ENCODE assay signal across 8 mouse cellular contexts in genomic region chr6:138140336-138140735, GRCm38 (mm10). TPM values are rescaled to one million over a fixed set of nuclear protein-coding genes. Genes with fewer than 3 reads are reported as not detected.
A peak's percentile ranks its signal among the peaks of the same experiment; 100 is the strongest.
DNase-seq lines count a peak whose midpoint lies in the region; ATAC-seq and TF ChIP-seq lines count a peak whose summit lies in the region.

No protein-coding gene starts in this region.

- 2% methylated on average over 16 of the region's 16 CpGs for WGBS in intestine, embryonic 15.5 days
- 1% methylated on average over 16 of the region's 16 CpGs for WGBS in liver, postnatal 0 days (ENCODE audit: insufficient replicate concordance)
- WGBS in neural tube, embryonic 12.5 days: 2% methylated on average over 16 of the region's 16 CpGs

- H3K27ac ChIP-seq in intestine, embryonic 15.5 days: peak overlapping the region; percentile 83
- H3K27ac ChIP-seq in liver, postnatal 0 days (ENCODE audit: low read depth): peak overlapping the region; percentile 98
- no peak overlapping the region for H3K27ac ChIP-seq in neural tube, embryonic 12.5 days

- intact Hi-C loops in gastrocnemius, postnatal 36 days (cut with DNase I): no loop called here

- peak; percentile 75 for ATAC-seq in intestine, embryonic 15.5 days
- peak; percentile 78 for ATAC-seq in liver, postnatal 0 days
- peak; percentile 84 for ATAC-seq in neural tube, embryonic 12.5 days (ENCODE audit: low FRiP score, low read depth)

- peak overlapping the region; percentile 46 for H3K4me3 ChIP-seq in intestine, embryonic 15.5 days (replicated peaks)
- peak overlapping the region; percentile 62 for H3K4me3 ChIP-seq in liver, postnatal 0 days (ENCODE audit: low read depth, low read length)
- peak overlapping the region; percentile 39 for H3K4me3 ChIP-seq in neural tube, embryonic 12.5 days

- TF ChIP-seq CTCF in liver, postnatal 0 days (IDR thresholded peaks at IDR 0.05; ENCODE audit: low read depth): no peak

- H3K36me3 ChIP-seq in intestine, embryonic 15.5 days: no peaks in the 10 kb centered on the region
- 0 out of 2 replicates have a peak, but pooled peaks cover 4% of the 10 kb centered on the region for H3K36me3 ChIP-seq in liver, postnatal 0 days (replicated peaks; ENCODE audit: insufficient read depth, low read length)
- H3K36me3 ChIP-seq in neural tube, embryonic 12.5 days: no peaks in the 10 kb centered on the region

- H3K9ac ChIP-seq in intestine, embryonic 15.5 days: peak overlapping the region; percentile 38
- H3K9ac ChIP-seq in liver, postnatal 0 days (replicated peaks): peak overlapping the region; percentile 73
- no peak overlapping the region for H3K9ac ChIP-seq in neural tube, embryonic 12.5 days

- TF ChIP-seq EP300 in liver, postnatal 0 days (IDR thresholded peaks at IDR 0.05; ENCODE audit: low read depth): no peak; the same call in none of the 2 replicates

- no peaks in the 10 kb centered on the region for H3K9me3 ChIP-seq in intestine, embryonic 15.5 days
- no peaks in the 10 kb centered on the region for H3K9me3 ChIP-seq in liver, postnatal 0 days (ENCODE audit: low read length)
- H3K9me3 ChIP-seq in neural tube, embryonic 12.5 days: no peaks in the 10 kb centered on the region

- peak overlapping the region; percentile 78 for H3K4me2 ChIP-seq in intestine, embryonic 15.5 days (replicated peaks)
- peak overlapping the region; percentile 73 for H3K4me2 ChIP-seq in liver, postnatal 0 days (ENCODE audit: low read depth, low read length)
- H3K4me2 ChIP-seq in neural tube, embryonic 12.5 days (replicated peaks): peak overlapping the region; percentile 68

- peak; percentile 66 for DNase-seq in Muller cell, postnatal 12 days (ENCODE audit: inconsistent ontology term)
- peak; percentile 43 for DNase-seq in c-Kit-positive CD71-negative TER-119-negative erythroid progenitor cells, embryonic 14.5 days (ENCODE audit: low read depth)
- peak; percentile 41 to 42 for DNase-seq in gastrocnemius, postnatal 36 days
- DNase-seq in liver, postnatal 0 days: peak; percentile 83
- peak; percentile 53 for DNase-seq in yolk sac, embryonic 10.5 days (ENCODE audit: low spot score)
- no peak for DNase-seq in layer of hippocampus, adult 8-10 months (ENCODE audit: low spot score in 2 of 2)

- H3K4me1 ChIP-seq in intestine, embryonic 15.5 days (replicated peaks): peaks cover 5% of the 10 kb centered on the region; the same call in 1 of the 2 replicates
- peaks cover 6% of the 10 kb centered on the region; the same call in 1 of the 2 replicates for H3K4me1 ChIP-seq in liver, postnatal 0 days (ENCODE audit: insufficient read depth)
- 0 out of 2 replicates have a peak, but pooled peaks cover 10% of the 10 kb centered on the region for H3K4me1 ChIP-seq in neural tube, embryonic 12.5 days

- H3K27me3 ChIP-seq in intestine, embryonic 15.5 days (replicated peaks): no peaks in the 10 kb centered on the region
- H3K27me3 ChIP-seq in liver, postnatal 0 days (ENCODE audit: insufficient read depth, low read length): no peaks in the 10 kb centered on the region
- no peaks in the 10 kb centered on the region for H3K27me3 ChIP-seq in neural tube, embryonic 12.5 days (replicated peaks)

RNA-seq across cellular contexts. Expression of gene Mgst1, which starts 0.2 kb away (rescaled TPM):
- 10 to 100 TPM; 16.4 to 46.5 TPM for total RNA-seq in gastrocnemius, postnatal 36 days (2021)
- 476 and 482 TPM in 2 replicates for polyA plus RNA-seq in intestine, embryonic 15.5 days (2015; fragmentation: Nextera tagmentation; extraction: Ambion mirVana)
- 2,719 and 2,927 TPM in 2 replicates for polyA plus RNA-seq in liver, postnatal 0 days (2015; fragmentation: Nextera tagmentation; extraction: Ambion mirVana)
- 64.0 and 67.7 TPM in 2 replicates for polyA plus RNA-seq in neural tube, embryonic 12.5 days (2016; fragmentation: Nextera tagmentation; extraction: Ambion mirVana)
- 10 to 100 TPM; 15.7 to 30.7 (median 18.7) TPM for total RNA-seq in layer of hippocampus, adult 8-10 months (2022)

Comparison
In these comparisons a context has a peak if more than half of its experiments do, and no peak if none do; other contexts are left out.
1. DNase-seq: peak in Muller cell, postnatal 12 days (single experiment), c-Kit-positive CD71-negative TER-119-negative erythroid progenitor cells, embryonic 14.5 days (single experiment), gastrocnemius, postnatal 36 days (2 of 2), liver, postnatal 0 days (single experiment) and yolk sac, embryonic 10.5 days (single experiment); none in layer of hippocampus, adult 8-10 months (0 of 2).
2. Peak in every context shown above with its lines, with median percentiles within 50 percentile points of each other: ATAC-seq, H3K4me2 ChIP-seq and H3K4me3 ChIP-seq.